Mouse (Mus musculus) lung, adult 2 months (tissue): Measurements from ENCODE around the gene Evc.

Experiments used
- CTCF ChIP-seq: fragments of 200-500 bp; IDR thresholded peaks from 2 replicates; pipeline ENCODE4 v1.5.1; 2011; ENCODE audit warnings: mild to moderate bottlenecking, low read length, control low read depth; ENCODE audit not compliant: insufficient read depth
- POLR2A ChIP-seq: fragments of 200-500 bp; IDR thresholded peaks from 2 replicates; pipeline ENCODE4 v1.6.1; 2011; ENCODE audit warnings: low read depth, mild to moderate bottlenecking, control low read depth, low read length, borderline replicate concordance; ENCODE audit errors: extremely low read depth

GRCm38 (mm10) chr5:37261734-37262133, 75.0 kb downstream of the Evc start:
- TF ChIP-seq CTCF: no peak
- TF ChIP-seq POLR2A: no peak
